Mouse (Mus musculus) gastrocnemius, adult 2 months (tissue): ENCODE results near the gene Hs6st2. TPM values are rescaled to one million over a fixed set of nuclear protein-coding genes. Genes with fewer than 3 reads are reported as not detected.

Experiments used
- DNase-seq: peaks from one replicate; pipeline ENCODE4 v3.0.0; 2022
- H3K27ac ChIP-seq: fragments of 200-600 bp; 2 replicates; pipeline ENCODE4 v1.8.1; 2022; ENCODE audit warnings: mild to moderate bottlenecking
- H3K4me3 ChIP-seq: fragments of 200-600 bp; 2 replicates; pipeline ENCODE4 v1.8.1; 2022; ENCODE audit warnings: mild to moderate bottlenecking, moderate library complexity
- CTCF ChIP-seq: fragments of 200-600 bp; IDR thresholded peaks from 2 replicates; pipeline ENCODE4 v1.8.1; 2022; ENCODE audit warnings: antibody characterized with exemption, mild to moderate bottlenecking, moderate library complexity
- intact Hi-C: fragments of 180-260 bp; cut with DNase I; formaldehyde crosslinking; loops from one replicate; pipeline ENCODE4 v1.15.1; 2025
- total RNA-seq, 2 experiments: library from RNA; stranded (reverse); gene quantifications; 2 replicates each; pipeline ENCODE4 v1.2.3; 2021

The Hs6st2 gene
- total RNA-seq, 2 experiments from 2014 or later = 1.9 to 2.4 TPM

DNA sequence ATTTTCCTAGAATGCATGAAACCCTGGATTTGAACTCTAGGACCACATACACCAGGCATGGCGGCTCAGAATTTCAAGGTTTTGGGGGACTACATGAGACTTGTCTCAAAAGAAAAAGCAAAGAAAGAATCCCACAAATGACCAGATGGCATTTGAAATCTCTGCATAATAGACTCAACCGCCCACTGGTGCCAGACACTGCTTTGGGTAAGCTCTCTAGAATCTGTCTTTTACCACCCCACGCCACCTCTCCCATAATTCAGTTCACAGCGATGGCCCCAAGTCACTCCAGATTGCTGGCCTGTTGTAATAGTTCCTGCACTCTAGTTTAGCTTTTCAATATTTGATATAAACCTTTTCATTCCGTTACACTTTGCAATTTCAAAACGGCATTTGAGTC is 146.4 kb downstream of the Hs6st2 start:
- no peak for DNase-seq
- TF ChIP-seq CTCF = no peak
- intact Hi-C loops = no loop called here
- Histone ChIP-seq H3K4me3 (no peak overlapping the region), H3K27ac (no peak overlapping the region)

DNA sequence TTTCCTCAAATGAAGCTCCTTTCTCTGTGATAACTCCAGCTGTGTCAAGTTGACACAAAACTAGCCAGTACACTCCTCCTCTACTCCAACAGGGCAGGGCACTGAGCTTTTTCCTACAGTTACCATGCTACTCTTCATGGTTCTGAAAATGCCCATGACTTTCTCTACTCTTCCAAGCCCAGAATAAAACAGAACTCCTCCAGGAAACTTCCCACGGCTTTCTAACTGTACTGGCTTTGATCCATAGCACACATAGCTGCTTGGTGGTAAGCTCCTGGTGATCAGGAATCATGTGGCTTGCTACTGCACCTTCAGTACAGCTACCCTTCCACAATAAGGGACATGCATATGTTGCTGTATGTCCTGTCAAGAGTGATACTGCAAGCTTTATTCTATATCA is 150.5 kb downstream of the Hs6st2 start:
- intact Hi-C loops = no loop called here
- Histone ChIP-seq H3K27ac (no peak overlapping the region), H3K4me3 (no peak overlapping the region)
- no peak for DNase-seq
- TF ChIP-seq CTCF = no peak

DNA sequence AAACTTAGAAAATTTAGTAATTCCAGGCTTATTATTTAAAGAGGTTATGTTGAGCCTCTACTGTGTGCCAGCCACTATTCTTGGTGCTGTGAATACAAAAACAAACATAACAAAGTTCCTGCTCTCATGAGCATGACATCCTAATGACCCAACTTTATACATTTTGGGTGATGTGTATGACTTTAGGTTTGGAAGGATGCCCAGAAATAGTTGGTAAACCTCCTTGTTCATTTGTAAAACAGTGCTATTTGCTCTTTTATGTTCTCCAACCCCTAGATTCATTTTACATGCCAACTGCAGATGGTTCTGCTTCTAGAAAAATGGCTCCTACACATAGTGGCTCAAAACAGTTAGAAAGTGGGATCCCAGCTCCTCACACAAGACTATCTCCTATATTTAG is 153.1 kb downstream of the Hs6st2 start:
- intact Hi-C loops = no loop called here
- Histone ChIP-seq H3K27ac (no peak overlapping the region), H3K4me3 (no peak overlapping the region)
- DNase-seq = no peak
- TF ChIP-seq CTCF = no peak

- intact Hi-C loops = no loop called here
- Histone ChIP-seq H3K27ac (no peak overlapping the region), H3K4me3 (no peak overlapping the region)
- TF ChIP-seq CTCF = no peak
- no peak for DNase-seq
Measured at GRCm38 (mm10) chrX:51514831-51515230, 166.8 kb downstream of the Hs6st2 start.

GRCm38 (mm10) chrX:51506526-51506925 is 175.1 kb downstream of the Hs6st2 start:
- no peak overlapping the region for H3K27ac ChIP-seq
- intact Hi-C loops = no loop called here
- no peak for TF ChIP-seq CTCF
- no peak overlapping the region for H3K4me3 ChIP-seq
- DNase-seq = no peak

DNA sequence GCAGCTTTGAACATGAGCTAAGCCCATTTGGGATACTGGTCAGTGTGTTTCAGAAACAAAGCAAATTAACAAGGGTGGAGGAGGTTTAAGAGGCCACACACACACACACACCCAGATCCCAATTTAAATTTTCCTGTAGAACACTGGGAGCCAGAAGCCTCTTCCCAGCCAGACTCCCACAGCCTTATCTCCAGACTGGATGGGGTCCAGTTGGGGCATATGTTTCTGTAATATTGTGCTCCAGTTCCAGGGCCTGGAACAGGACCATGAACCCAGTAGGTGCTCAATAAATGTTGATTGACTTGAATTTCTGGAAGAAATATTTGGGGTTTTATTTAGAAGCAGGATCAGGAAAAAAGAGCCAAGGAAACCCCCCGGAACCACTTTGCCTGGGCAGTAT is 176.0 kb downstream of the Hs6st2 start:
- Histone ChIP-seq H3K4me3 (no peak overlapping the region), H3K27ac (no peak overlapping the region)
- no peak for TF ChIP-seq CTCF
- intact Hi-C loops = no loop called here
- DNase-seq = no peak

DNA sequence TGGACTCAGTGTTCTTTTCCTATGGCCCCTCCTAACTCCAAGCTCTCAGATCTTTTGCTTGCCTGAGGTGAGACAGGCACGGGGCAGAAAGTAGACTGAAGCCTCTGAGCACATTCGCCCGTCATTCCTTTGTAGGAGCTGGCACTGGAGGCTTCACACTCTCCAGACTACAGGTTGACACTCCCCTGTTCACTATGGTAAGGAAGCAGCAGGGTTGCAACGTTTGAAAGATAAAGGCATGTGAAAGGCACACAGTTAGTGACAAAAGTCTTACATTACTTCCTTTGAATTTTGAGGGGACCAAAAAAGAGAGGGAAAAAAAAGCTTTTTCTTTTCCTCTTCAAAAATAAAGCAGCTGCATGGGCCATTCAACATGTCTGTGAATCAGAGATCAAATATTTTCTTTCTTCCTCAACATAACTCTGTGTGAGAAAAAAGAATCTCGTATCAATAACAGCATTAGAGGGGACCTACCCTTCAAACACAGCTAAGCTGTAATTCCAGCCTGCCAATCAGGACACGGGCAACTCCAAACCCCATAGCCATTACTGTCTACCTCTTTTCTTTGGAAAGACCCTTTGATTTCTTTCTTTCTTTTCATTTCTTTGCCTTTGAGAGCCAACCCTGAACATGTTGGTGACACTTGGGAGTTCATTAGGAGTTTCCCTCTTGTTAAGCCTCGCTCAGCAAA is 177.7 kb downstream of the Hs6st2 start:
- DNase-seq = no peak
- Histone ChIP-seq H3K4me3 (no peak overlapping the region), H3K27ac (no peak overlapping the region)
- intact Hi-C loops = no loop called here
- no peak for TF ChIP-seq CTCF

DNA sequence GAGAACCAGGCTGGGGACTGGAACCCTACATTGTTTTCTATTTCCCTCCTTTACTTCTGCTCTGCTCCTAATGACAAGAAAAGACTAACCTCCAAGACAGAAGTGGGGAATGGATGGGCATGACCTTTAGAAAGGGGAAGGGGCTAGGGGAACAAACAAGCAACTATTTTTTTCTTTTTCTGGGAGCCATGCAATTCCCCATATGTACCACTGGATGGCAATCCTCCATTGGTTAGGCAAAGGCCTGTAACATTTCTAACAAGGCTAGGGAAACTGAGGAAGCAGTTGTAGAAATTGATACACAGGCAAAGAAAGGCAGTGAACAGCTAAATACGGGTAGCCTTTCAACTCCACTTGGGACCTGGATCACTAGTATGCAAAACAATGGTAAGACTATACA is 183.8 kb downstream of the Hs6st2 start:
- intact Hi-C loops = no loop called here
- peak; percentile 58 for TF ChIP-seq CTCF
- Histone ChIP-seq H3K4me3 (no peak overlapping the region), H3K27ac (no peak overlapping the region)
- no peak for DNase-seq

- intact Hi-C loops = no loop called here
Measured at GRCm38 (mm10) chrX:51488374-51488773, 193.3 kb downstream of the Hs6st2 start.

GRCm38 (mm10) chrX:51469411-51469810 is 212.2 kb downstream of the Hs6st2 start:
- no peak for DNase-seq
- H3K27ac ChIP-seq = no peak overlapping the region
- H3K4me3 ChIP-seq = no peak overlapping the region
- no peak for TF ChIP-seq CTCF
- intact Hi-C loops = no loop called here

More at GRCm38 (mm10) chrX:51488374-51488773, 193.3 kb downstream of the Hs6st2 start:
- TF ChIP-seq CTCF = no peak
- DNase-seq = no peak
- no peak overlapping the region for H3K27ac ChIP-seq
- H3K4me3 ChIP-seq = no peak overlapping the region

- no peak for DNase-seq
- TF ChIP-seq CTCF = no peak
- intact Hi-C loops = no loop called here
- Histone ChIP-seq H3K4me3 (no peak overlapping the region), H3K27ac (no peak overlapping the region)
Measured at GRCm38 (mm10) chrX:51461413-51461812, 220.2 kb downstream of the Hs6st2 start.

DNA sequence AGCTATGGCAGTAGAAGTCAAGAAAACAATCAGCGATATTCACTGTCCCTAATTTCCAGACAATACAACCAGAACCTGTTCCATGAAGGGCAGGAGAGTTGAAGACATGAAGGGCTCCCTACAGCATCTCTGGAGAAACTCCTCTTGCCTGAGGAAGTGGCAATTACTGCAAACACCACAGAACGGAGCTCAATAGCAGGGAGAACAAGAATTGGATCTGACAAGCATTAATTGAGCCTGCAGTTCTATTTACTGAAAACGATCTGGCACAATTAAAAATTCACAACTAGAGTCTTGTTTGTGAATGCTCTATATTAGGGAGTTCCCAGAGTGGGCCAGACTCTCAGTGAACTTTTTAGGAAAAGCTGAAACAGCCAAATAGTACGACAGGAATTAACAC is 238.3 kb downstream of the Hs6st2 start:
- Histone ChIP-seq H3K27ac (no peak overlapping the region), H3K4me3 (no peak overlapping the region)
- intact Hi-C loops = no loop called here
- TF ChIP-seq CTCF = no peak
- DNase-seq = no peak

- intact Hi-C loops = no loop called here
- H3K4me3 ChIP-seq = no peak overlapping the region
- H3K27ac ChIP-seq = no peak overlapping the region
Measured at GRCm38 (mm10) chrX:51431706-51432105, 249.9 kb downstream of the Hs6st2 start.

DNA sequence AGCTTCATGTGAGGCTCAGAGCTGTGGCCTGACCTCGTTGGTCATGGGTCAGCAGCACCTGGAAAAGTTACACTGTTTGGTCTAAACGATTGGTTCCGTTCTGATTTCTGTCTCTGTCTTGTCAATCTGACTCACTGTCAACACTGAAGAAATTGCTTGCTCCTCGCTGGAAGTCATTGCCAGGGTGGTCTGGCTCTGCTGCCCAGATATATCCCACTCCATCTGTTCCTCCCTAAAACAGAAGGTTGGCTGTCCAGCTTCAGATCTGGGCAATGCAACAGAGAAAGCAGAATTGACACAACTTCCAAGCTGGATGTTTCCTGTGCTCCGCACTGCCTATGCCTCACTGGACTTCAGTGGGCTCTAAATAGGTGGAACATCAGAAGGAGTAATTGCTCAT is 256.6 kb downstream of the Hs6st2 start:
- DNase-seq = no peak
- TF ChIP-seq CTCF = no peak
- H3K4me3 ChIP-seq = no peak overlapping the region
- H3K27ac ChIP-seq = no peak overlapping the region
- intact Hi-C loops = no loop called here

More at GRCm38 (mm10) chrX:51431706-51432105, 249.9 kb downstream of the Hs6st2 start:
- no peak for DNase-seq
- no peak for TF ChIP-seq CTCF
